Mouse (Mus musculus) limb, embryonic 14.5 days (tissue): Measurements from ENCODE around the gene Creld1. TPM values are rescaled to one million over a fixed set of nuclear protein-coding genes. Genes with fewer than 3 reads are reported as not detected.

Experiments
- ATAC-seq: fragments of 200-750 bp; cut with Nextera tagmentation; 2 replicates; pipeline ENCODE4 v1.8.0; 2017; ENCODE audit warnings: low read depth, moderate number of reproducible peaks, moderate TSS enrichment; ENCODE audit not compliant: low FRiP score
- DNase-seq: peaks from one replicate; pipeline ENCODE4 v3.0.0-alpha.2; 2015; ENCODE audit warnings: low spot score
- H3K27ac ChIP-seq: fragments of 300-500 bp; sonication (generic); replicated peaks from 2 replicates; pipeline ENCODE4 v1.5.1; 2014; ENCODE audit warnings: low read depth, mild to moderate bottlenecking, low read length, moderate library complexity, mixed read lengths
- H3K27me3 ChIP-seq: fragments of 300-500 bp; sonication (generic); 2 replicates; pipeline ENCODE4 v1.6.1; 2014; ENCODE audit warnings: low read length, mixed read lengths; ENCODE audit not compliant: control insufficient read depth, insufficient read depth
- H3K36me3 ChIP-seq: fragments of 300-500 bp; sonication (generic); 2 replicates; pipeline ENCODE4 v1.6.1; 2014; ENCODE audit warnings: mild to moderate bottlenecking, low read length, moderate library complexity, mixed read lengths; ENCODE audit not compliant: control insufficient read depth, insufficient read depth
- H3K4me1 ChIP-seq: fragments of 300-500 bp; sonication (generic); 2 replicates; pipeline ENCODE4 v1.6.1; 2014; ENCODE audit warnings: antibody characterized with exemption, low read length, mixed read lengths; ENCODE audit not compliant: control insufficient read depth, insufficient read depth
- H3K4me2 ChIP-seq: fragments of 300-500 bp; sonication (generic); replicated peaks from 2 replicates; pipeline ENCODE4 v1.6.1; 2014; ENCODE audit warnings: low read depth, mild to moderate bottlenecking, low read length, moderate library complexity; ENCODE audit not compliant: severe bottlenecking
- H3K4me3 ChIP-seq: fragments of 300-500 bp; sonication (generic); replicated peaks from 2 replicates; pipeline ENCODE4 v1.5.1; 2014; ENCODE audit warnings: low read length
- H3K9ac ChIP-seq: fragments of 300-500 bp; sonication (generic); 2 replicates; pipeline ENCODE4 v1.6.1; 2014; ENCODE audit warnings: mild to moderate bottlenecking, low read depth, low read length, moderate library complexity; ENCODE audit not compliant: severe bottlenecking
- H3K9me3 ChIP-seq: fragments of 300-500 bp; sonication (generic); 2 replicates; pipeline ENCODE4 v1.6.1; 2016; ENCODE audit warnings: low read length; ENCODE audit not compliant: control insufficient read depth
- POLR2A ChIP-seq: fragments of 200-500 bp; IDR thresholded peaks from 2 replicates; pipeline ENCODE4 v1.8.0; 2012; ENCODE audit warnings: inconsistent platforms, mild to moderate bottlenecking, moderate library complexity, borderline replicate concordance; ENCODE audit not compliant: insufficient read depth, insufficient read length; ENCODE audit errors: extremely low read depth
- WGBS: fragments of 180-500 bp; shearing (Covaris S2); extraction: QIAGEN DNeasy Blood & Tissue Kit; methylation state at CpG from one replicate; pipeline ENCODE4 v1.1.7; 2014; 5-methylcytosine and 5-hydroxymethylcytosine counted together
- polyA plus RNA-seq, 2 experiments: library from polyadenylated mRNA; depleted of rRNA in 1 of 2; stranded (reverse) in 1 of 2; unstranded in 1 of 2; fragments of >200 nt; fragmentation: Nextera tagmentation in 1 of 2; extraction: Ambion mirVana in 1 of 2; gene quantifications; 2 replicates each; pipeline versions ENCODE4 v1.2.1 to v1.2.3; 2012 to 2014

Gene Creld1
- polyA plus RNA-seq, 2 experiments, result 15.9 to 16.1 TPM

- H3K27ac ChIP-seq, result no peak within 1 kb of the TSS
- no peaks in the 10 kb centered on the region for H3K9me3 ChIP-seq
- TF ChIP-seq POLR2A, result no peak
- H3K4me2 ChIP-seq, result no peak within 1 kb of the TSS
- H3K4me3 ChIP-seq, result no peak within 1 kb of the TSS
- DNase-seq (no peak), ATAC-seq (no peak)
- no peaks in the 10 kb centered on the region for H3K27me3 ChIP-seq
- no peaks in the 10 kb centered on the region for H3K4me1 ChIP-seq
- no peak within 1 kb of the TSS for H3K9ac ChIP-seq
- 62% methylated on average over 10 of the region's 10 CpGs for WGBS
- no peaks in the 10 kb centered on the region for H3K36me3 ChIP-seq
Measured at GRCm38 (mm10) chr6:113457952-113458534, 25.1 kb upstream of the Creld1 start, which contains the start of gene Il17re. Gene Il17re, plus strand, starts transcription at chr6:113458484.

- no peaks in the 10 kb centered on the region for H3K9me3 ChIP-seq
- ATAC-seq, result no peak
- H3K27ac ChIP-seq, result no peak overlapping the region
- H3K27me3 ChIP-seq, result no peaks in the 10 kb centered on the region
- no peak overlapping the region for H3K4me3 ChIP-seq
- no peaks in the 10 kb centered on the region for H3K36me3 ChIP-seq
- H3K4me2 ChIP-seq, result no peak overlapping the region
- 41% methylated on average over 9 of the region's 10 CpGs for WGBS
- DNase-seq, result no peak
- H3K4me1 ChIP-seq, result no peaks in the 10 kb centered on the region
- H3K9ac ChIP-seq, result no peak overlapping the region
- TF ChIP-seq POLR2A, result no peak
Measured at GRCm38 (mm10) chr6:113458635-113459034, 24.5 kb upstream of the Creld1 start.

GRCm38 (mm10) chr6:113464040-113464439, 19.1 kb upstream of the Creld1 start:
- Histone ChIP-seq H3K9ac (no peak overlapping the region), H3K9me3 (no peaks in the 10 kb centered on the region), H3K4me3 (no peak overlapping the region), H3K27me3 (no peaks in the 10 kb centered on the region), H3K4me1 (no peaks in the 10 kb centered on the region), H3K27ac (no peak overlapping the region), H3K36me3 (no peaks in the 10 kb centered on the region), H3K4me2 (no peak overlapping the region)
- no peak for DNase-seq
- 59% methylated on average over 7 of the region's 7 CpGs for WGBS
- no peak for ATAC-seq
- no peak for TF ChIP-seq POLR2A

GRCm38 (mm10) chr6:113465602-113466001, 17.5 kb upstream of the Creld1 start:
- DNase-seq (no peak), ATAC-seq (no peak)
- WGBS, result 51% methylated on average over 5 of the region's 5 CpGs
- no peaks in the 10 kb centered on the region for H3K9me3 ChIP-seq
- no peak for TF ChIP-seq POLR2A
- peaks cover 3% of the 10 kb centered on the region; the same call in 1 of the 2 replicates for H3K4me1 ChIP-seq
- H3K27ac ChIP-seq, result no peak overlapping the region
- no peak overlapping the region for H3K9ac ChIP-seq
- no peaks in the 10 kb centered on the region for H3K36me3 ChIP-seq
- no peak overlapping the region for H3K4me3 ChIP-seq
- peaks cover 11% of the 10 kb centered on the region for H3K27me3 ChIP-seq
- H3K4me2 ChIP-seq, result no peak overlapping the region

- no peaks in the 10 kb centered on the region for H3K36me3 ChIP-seq
- no peak for ATAC-seq
- H3K9me3 ChIP-seq, result no peaks in the 10 kb centered on the region
- TF ChIP-seq POLR2A, result no peak
- no peak overlapping the region for H3K4me3 ChIP-seq
- 62% methylated on average over 3 of the region's 3 CpGs for WGBS
- H3K27me3 ChIP-seq, result peaks cover 11% of the 10 kb centered on the region
- no peak overlapping the region for H3K27ac ChIP-seq
- no peak overlapping the region for H3K4me2 ChIP-seq
- no peak overlapping the region for H3K9ac ChIP-seq
- no peak for DNase-seq
- peaks cover 3% of the 10 kb centered on the region; the same call in 1 of the 2 replicates for H3K4me1 ChIP-seq
Measured at GRCm38 (mm10) chr6:113468512-113468911, 14.6 kb upstream of the Creld1 start.
